Mouse (Mus musculus): ENCODE measurements at regions not wholly inside any gene's neighbourhood (a gene's known extent, or its start where the extent isn't known, plus 50 kb on each side); places are given as distances from the start of the nearest gene placed in this dataset.
"Not testable (repeated sequence)": the region's sequence is repeated elsewhere in the genome, so short reads cannot be mapped to it uniquely, and the experiment has no call there.

DNA sequence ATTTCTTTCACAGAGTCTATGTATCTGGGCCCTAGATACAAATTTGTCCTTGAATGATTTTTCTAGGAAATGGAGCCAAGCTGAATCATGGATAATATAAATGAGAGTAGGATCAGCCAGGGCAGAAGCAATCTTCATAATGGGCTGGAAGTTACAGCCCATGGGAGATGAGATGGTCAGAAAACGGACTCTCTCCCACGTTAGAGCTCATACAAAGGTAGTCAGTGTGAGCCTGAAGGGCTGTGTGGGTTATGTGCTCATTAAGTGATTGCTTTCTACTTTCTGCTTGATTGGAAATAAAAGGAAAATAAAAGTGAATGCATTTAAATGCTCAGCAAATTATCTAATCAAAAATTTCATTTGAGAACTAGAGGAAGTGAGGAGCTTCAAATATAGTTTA is 2017.1 kb upstream of the Pcdh20 start:
- DNase-seq: no peak
- intact Hi-C loops (cut with DNase I): no loop called here

DNA sequence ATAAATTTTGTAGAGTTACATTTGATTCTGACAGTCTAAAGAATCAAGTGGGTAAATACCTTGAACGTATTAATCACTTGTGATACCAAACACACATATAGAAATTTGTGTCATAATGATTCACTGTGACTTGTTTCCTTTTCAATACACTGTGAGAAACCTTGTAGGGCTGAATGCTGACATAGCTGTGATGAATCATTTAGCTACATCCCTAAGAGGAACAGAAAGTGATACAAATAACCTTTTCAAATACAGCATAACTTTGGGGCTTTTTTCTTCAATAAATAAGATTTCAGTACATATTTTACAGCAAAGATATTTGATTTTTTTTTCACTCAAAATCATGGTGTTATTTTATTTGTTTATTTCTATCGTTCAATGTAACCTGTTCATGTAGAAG is 1976.8 kb upstream of the Pcdh20 start:
- DNase-seq: no peak
- intact Hi-C loops (cut with DNase I): no loop called here

DNA sequence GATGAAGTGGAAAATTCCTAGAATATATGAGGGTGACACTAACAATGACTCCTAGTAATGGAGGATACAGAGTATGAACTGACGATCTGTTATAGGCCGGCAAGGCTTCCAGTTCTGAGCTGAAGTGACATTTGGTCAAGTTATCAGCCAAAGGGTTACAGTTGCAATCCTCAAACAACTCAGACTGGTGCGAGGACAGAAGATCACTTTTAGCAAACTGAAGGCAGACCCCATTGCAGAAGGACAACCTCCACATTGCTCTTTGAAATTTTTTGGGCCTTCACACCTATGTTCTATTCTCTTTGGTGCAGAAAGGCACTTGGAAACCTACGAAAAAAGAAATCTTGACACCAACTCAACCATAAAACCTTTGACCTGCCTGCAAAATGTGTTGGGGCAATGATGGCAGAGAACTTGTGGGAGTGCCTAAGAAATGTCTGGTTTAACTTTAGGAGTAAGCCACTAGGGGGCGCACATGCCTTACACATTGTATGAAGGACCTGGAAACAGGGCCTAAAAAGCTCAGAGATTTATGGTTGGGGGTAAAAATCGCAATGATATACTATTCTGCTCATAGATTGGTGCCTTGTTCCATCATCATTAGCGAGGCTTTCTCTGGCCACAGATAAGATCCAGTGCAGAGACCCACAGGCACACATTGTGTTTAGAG is 1961.8 kb upstream of the Pcdh20 start:
- intact Hi-C loops (cut with DNase I): no loop called here
- DNase-seq: peak; percentile 4 to 18

DNA sequence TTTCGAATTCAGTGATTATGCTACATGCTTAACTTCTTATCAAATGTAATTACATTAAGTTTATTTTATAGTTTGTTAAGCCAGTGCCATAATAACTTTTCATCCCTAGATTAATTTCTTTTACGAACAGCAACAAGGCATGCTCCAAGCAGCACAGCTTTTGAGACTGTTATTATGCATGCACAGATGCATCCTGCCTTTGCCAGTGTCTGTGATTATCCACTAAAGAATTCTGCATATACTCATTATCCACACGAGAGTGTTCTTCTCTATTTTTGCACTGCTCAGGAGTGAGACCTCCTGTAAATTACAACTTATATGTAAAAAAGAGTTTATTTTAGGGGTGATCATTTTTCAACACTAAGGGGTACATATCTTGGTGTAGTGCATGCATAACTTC is 1941.5 kb upstream of the Pcdh20 start:
- DNase-seq: no peak
- intact Hi-C loops (cut with DNase I): no loop called here

DNA sequence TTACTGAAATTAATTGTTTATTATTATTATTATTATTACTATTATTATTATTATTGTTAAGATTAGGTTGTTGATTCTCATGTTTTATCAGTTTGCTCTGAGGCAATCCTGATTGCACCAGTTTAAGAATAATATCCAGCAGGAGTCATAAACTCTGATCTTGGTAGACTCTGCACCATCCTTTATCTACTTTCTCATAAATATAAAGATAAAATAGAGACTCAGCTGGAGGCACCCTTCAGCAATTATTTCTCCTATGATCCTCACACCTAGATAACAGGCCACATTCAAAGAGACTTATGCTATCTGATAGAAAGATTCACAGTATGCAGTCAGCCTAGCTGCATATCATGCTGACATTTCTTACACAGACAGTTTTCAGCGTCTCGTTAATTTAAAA is 1935.2 kb upstream of the Pcdh20 start:
- DNase-seq: no peak
- intact Hi-C loops (cut with DNase I): no loop called here

DNA sequence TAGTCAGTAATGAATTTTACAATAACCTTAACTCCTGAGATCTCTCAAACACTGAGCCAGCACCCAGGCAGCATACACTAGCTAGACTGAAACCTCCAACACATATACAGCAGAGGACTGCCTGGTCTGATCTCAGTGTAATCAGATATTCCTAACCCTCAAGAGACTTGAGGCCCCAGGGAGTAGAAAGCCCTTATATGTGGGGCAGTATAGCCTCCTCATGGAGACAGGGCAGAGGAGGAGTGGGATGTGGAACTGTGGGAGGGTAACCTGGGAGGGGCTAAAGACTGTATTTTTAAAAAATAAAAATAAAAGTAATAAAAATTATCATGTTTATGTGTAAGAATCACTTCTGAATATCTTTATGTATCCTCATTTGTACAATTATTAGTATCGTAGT is 1934.3 kb upstream of the Pcdh20 start:
- intact Hi-C loops (cut with DNase I): no loop called here
- no peak for DNase-seq

DNA sequence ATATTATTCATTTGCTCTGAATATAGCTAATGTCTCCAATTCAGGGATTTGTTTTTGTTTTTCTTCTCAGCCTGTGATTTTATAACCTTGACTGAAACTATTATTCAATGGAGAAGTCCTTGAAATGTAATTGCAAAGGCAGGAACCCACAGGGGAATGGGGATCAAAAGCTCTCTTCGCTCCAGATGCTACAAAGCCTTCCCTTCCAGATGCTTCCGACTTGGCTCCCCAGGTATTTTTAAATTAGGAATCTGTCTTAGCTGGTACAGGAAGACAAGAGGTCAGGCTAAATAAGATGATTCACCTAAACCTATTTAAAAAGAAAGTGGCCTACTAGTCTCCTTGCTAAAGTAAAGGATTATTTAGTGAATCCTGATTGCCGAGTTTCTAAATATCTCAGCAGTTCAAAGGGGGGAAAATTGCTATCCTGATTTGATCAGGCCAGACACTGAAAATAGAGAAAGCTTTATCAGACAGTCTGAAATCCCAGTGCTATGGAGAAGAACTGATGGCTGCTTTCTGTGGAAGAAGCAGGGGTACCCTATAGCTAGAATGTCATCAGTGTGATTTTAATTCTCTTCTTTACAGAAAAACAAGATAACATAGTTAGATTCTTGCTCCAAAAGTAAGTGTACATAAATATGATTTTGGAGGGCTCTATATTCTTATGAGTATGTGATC is 1896.2 kb upstream of the Pcdh20 start:
- no peak for DNase-seq
- intact Hi-C loops (cut with DNase I): no loop called here

DNA sequence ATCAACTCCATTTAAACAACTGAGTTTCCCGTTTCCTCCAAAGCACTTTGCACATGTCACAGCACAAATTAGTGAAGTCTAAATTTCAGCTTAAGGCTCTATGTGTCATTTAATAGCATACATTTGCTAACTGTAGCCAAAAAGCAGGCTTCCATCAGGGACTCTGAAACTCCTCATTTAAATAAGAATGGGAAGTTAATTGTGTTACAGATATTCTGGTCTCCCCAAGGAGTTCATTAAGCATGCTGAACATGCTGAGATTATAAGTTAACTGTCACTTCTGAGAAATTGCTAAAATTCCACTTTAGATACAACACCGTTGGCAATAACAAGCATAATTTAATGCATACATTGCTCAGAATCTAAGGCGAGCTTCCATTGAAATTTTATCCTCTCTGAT is 1863.3 kb upstream of the Pcdh20 start:
- DNase-seq: no peak
- intact Hi-C loops (cut with DNase I): no loop called here

DNA sequence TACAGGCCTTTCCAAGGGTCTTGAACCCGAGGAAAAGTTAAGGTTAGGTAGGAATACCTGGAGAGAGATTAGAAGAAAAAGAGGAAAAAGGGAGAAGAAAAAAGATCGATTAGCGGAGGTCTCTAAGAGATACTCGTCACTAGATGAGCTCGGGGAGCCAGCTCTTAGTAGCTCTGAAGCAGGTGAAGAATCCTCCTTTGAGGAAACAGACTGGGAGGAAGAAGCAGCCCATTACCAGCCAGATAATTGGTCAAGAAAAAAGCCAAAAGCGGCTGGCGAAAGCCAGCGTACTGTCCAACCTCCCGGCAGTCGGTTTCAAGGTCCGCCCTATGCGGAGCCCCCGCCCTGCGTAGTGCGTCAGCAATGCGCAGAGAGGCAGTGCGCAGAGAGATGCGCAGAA is 1824.3 kb upstream of the Pcdh20 start:
- intact Hi-C loops (cut with DNase I): not testable (repeated sequence)
- peak; percentile 1 to 8 for DNase-seq

DNA sequence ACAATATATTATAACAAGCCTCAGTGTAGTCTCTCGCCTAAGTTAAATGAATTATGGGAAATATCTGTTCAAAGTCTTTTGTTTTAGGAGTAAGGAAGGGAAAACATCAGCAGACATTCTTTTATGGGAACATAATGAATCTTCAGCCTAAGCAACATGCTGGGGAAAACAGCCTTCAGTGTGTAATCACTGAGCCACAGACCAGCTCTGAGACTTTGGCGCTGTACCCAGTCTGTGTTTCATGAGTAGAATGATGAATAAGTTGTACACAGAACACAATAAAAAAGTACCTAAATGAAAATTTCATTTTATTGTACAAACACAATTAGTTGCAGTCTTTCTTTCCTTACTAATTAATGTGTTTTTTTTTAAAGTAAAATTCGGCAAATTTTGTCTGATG is 1774.8 kb upstream of the Pcdh20 start:
- intact Hi-C loops (cut with DNase I): no loop called here
- DNase-seq: no peak

DNA sequence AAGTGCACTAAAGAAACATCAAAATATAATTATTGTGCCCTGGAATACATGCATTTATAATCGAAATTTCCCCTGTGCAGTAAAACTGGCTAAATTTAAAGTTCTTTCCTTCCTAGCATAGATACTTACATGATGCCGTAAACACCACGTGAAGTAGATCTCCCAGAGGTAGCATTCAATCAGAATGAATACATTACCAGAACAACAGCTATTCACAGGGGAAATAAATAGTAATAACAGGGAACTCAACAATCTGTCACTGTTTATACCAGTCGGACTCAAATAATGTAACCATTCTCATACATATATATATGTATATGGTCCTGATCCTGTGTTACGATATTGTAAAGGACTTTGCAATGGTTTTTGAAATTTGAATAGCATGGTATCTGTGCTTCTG is 1761.5 kb upstream of the Pcdh20 start:
- intact Hi-C loops (cut with DNase I): no loop called here
- DNase-seq: no peak

DNA sequence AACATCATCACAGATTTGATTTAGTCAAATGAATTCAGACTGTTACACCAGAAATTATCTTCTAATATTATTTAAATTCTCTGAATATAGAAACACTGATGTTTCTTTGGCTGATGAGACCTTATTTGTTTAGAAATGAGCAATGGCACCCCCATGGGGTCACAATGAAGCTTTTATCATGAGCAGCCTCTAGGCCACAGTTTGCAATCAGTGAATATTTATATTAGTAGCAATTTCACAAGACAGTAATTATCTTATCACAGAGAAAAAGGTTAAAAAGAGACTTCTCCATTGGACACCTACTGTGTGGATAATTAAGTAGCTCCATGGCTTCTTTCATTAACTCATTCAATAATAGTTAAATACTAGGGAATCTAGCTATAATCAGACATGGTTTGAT is 1729.1 kb upstream of the Pcdh20 start:
- DNase-seq: no peak
- intact Hi-C loops (cut with DNase I): no loop called here

DNA sequence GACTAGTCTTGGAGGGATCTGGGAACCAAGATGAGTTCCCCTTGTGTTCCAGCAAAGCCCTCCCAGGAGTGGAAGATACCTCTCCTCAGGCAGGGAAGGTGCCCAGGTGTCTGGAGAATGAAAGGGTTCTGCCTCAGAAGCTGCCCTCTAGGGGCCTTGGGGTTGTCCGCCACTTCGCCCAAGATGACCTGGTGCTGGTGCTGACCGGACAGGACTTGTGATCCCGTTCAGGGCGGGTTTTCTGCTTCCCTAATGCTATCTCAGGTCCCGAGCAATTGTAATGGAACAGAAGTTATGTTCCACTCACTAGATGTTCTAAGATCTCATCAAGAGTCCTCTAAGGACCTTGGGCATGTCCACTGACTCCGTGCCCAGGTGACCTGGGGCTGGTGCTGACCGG is 1726.6 kb upstream of the Pcdh20 start:
- intact Hi-C loops (cut with DNase I): no loop called here
- no peak for DNase-seq

DNA sequence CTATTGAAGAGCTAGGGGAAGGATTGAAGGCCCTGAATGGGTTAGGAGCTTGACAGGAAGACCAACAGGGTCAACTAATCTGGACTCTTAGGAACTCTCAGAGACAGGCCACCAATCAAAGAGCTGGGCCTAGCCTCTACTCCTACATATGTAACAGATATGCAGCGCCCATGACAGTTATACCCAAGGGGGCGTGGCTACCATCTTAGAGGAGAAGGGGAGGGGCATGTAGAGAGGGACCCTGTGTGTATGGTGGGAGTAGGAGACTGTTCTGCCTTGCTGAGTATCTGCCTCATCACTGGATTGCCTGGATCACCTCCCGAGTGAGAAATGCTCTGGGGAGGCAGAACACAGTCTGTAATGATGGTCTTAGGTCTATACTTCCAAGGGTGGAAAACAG is 1701.5 kb upstream of the Pcdh20 start:
- intact Hi-C loops (cut with DNase I): no loop called here
- DNase-seq: no peak

All from heart, postnatal 36 days (tissue).